Mouse (Mus musculus): Measurements from ENCODE around the gene Ms4a7. TPM values are rescaled to one million over a fixed set of nuclear protein-coding genes. Genes with fewer than 3 reads are reported as not detected.
A peak's percentile ranks its signal among the peaks of the same experiment; 100 is the strongest.
"Not testable (repeated sequence)": the region's sequence is repeated elsewhere in the genome, so short reads cannot be mapped to it uniquely, and the experiment has no call there.

The Ms4a7 gene
- polyA plus RNA-seq, 1 experiment from 2014 or later, result 3.8 TPM

DNA sequence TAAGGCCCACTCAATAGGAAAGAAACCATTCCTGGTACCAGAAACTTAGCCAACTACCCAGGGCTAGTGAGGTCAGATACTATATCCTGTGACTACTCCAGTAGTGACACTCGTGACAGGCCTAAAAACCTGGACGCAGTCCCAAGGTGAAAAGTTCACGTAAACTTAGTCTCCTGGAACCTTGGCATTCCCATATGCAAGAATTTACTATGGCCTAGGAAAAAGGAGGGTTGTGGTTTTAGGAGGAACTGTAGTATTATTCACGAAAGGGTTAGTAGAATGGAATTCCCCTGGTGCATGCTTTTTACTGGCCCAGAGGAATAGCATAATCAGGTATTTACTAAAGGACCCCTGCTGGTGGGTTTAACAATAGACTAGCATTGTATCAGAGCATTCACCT, 19.2 kb downstream of the Ms4a7 start:
- Histone ChIP-seq H3K4me2 (no peak overlapping the region), H3K36me3 (no peaks in the 10 kb centered on the region)
- no peak for ATAC-seq (ENCODE audit: low FRiP score)

GRCm38 (mm10) chr19:11314354-11314753, 21.6 kb downstream of the Ms4a7 start, which contains the start of gene Ms4a14:
Gene Ms4a14, minus strand, starts transcription at chr19:11314454.
- no peak within 1 kb of the TSS for H3K4me2 ChIP-seq
- no peaks in the 10 kb centered on the region for H3K9me3 ChIP-seq
- H3K36me3 ChIP-seq, result no peaks in the 10 kb centered on the region
- H3K27me3 ChIP-seq, result no peaks in the 10 kb centered on the region
- no peak within 1 kb of the TSS for H3K9ac ChIP-seq
- H3K4me3 ChIP-seq, result no peak within 1 kb of the TSS
- 66% methylated on average over 1 of the region's 1 CpGs for WGBS
- H3K4me1 ChIP-seq (replicated peaks), result no peaks in the 10 kb centered on the region
- H3K27ac ChIP-seq, result no peak within 1 kb of the TSS
- no peak for ATAC-seq (ENCODE audit: low FRiP score)

More for the DNA sequence above, 19.2 kb downstream of the Ms4a7 start:
- no peaks in the 10 kb centered on the region for H3K27me3 ChIP-seq
- no peak overlapping the region for H3K4me3 ChIP-seq
- H3K9me3 ChIP-seq, result no peaks in the 10 kb centered on the region
- H3K4me1 ChIP-seq (replicated peaks), result no peaks in the 10 kb centered on the region
- WGBS, result 89% methylated on average over 4 of the region's 4 CpGs
- H3K9ac ChIP-seq, result no peak overlapping the region
- no peak overlapping the region for H3K27ac ChIP-seq

GRCm38 (mm10) chr19:11308888-11309287, 27.1 kb downstream of the Ms4a7 start:
- no peaks in the 10 kb centered on the region for H3K27me3 ChIP-seq
- H3K9ac ChIP-seq, result no peak overlapping the region
- H3K9me3 ChIP-seq, result no peaks in the 10 kb centered on the region
- no peak overlapping the region for H3K27ac ChIP-seq
- no peaks in the 10 kb centered on the region for H3K36me3 ChIP-seq
- no peak for ATAC-seq (ENCODE audit: low FRiP score)
- no peaks in the 10 kb centered on the region for H3K4me1 ChIP-seq (replicated peaks)
- H3K4me2 ChIP-seq, result no peak overlapping the region
- H3K4me3 ChIP-seq, result no peak overlapping the region

- H3K4me2 ChIP-seq; H3K4me3 ChIP-seq; H3K9me3 ChIP-seq; H3K36me3 ChIP-seq; H3K4me1 ChIP-seq (replicated peaks); H3K27me3 ChIP-seq; H3K27ac ChIP-seq; H3K9ac ChIP-seq; ATAC-seq (ENCODE audit: low FRiP score): not testable (repeated sequence)
- 49% methylated on average over 4 of the region's 4 CpGs for WGBS
Measured at GRCm38 (mm10) chr19:11299529-11299928, 36.4 kb downstream of the Ms4a7 start.

- Histone ChIP-seq H3K27ac (no peak overlapping the region), H3K4me2 (no peak overlapping the region), H3K27me3 (no peaks in the 10 kb centered on the region), H3K36me3 (no peaks in the 10 kb centered on the region), H3K4me3 (no peak overlapping the region), H3K4me1 (replicated peaks) (no peaks in the 10 kb centered on the region), H3K9me3 (0 out of 2 replicates have a peak, but pooled peaks cover 9% of the 10 kb centered on the region), H3K9ac (no peak overlapping the region)
- 55% methylated on average over 2 of the region's 2 CpGs for WGBS
- no peak for ATAC-seq (ENCODE audit: low FRiP score)
Measured at GRCm38 (mm10) chr19:11298939-11299338, 37.0 kb downstream of the Ms4a7 start.

DNA sequence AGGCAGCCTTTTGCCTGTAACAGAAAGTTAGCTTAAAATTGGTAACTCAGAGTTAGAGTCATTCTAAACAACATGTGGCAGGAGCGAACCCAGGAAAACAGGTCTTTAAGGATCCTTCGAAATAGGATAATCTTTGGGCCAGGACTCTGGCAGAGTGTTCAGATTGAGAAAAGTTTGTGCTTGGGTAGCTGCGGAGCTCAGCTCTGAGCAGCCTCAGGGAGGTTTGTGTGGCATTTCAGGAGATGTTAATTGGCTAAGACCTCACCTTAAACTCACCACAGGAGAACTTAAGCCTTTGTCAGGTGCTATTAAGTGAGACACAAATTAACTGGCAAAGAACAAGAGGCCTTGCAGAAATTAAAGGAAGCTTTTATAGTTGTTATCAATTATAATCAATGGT, 42.3 kb downstream of the Ms4a7 start:
- 14% methylated on average over 3 of the region's 3 CpGs for WGBS
- not testable (repeated sequence) for H3K4me1 ChIP-seq (replicated peaks); H3K9ac ChIP-seq; H3K27me3 ChIP-seq; H3K27ac ChIP-seq; ATAC-seq (ENCODE audit: low FRiP score); H3K4me3 ChIP-seq; H3K36me3 ChIP-seq; H3K9me3 ChIP-seq
- H3K4me2 ChIP-seq, result peak overlapping the region; percentile 55

- WGBS, result 12% methylated on average over 12 of the region's 12 CpGs
- peak overlapping the region; percentile 55; the same call in 1 of the 2 replicates for H3K9ac ChIP-seq
- no peak for ATAC-seq (ENCODE audit: low FRiP score)
Measured at GRCm38 (mm10) chr19:11292990-11293389, 43.0 kb downstream of the Ms4a7 start.

DNA sequence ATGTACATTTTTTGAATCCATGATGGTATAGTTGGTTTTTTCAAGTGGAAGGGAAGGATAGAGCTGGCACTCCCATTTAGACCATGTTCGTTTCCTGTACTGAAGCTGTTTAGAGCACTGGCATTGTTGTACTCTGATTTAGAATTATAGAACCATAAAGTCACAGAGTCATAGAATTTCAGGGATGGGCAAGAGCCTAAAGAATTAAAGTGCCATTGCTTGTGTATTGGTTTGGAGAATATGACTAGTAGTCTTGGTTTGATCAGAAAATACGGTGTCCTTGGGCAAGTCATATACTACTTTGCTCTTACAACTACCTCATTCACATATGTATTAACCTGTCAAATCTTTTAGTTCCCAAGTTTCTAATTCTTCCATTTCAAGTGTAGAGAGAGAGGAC, 52.2 kb downstream of the Ms4a7 start, which contains the start of gene Ms4a5:
Gene Ms4a5 (minus strand): TSS at position 101 of the 400 bp plus-strand sequence.
- H3K36me3 ChIP-seq, result no peaks in the 10 kb centered on the region
- no peak for ATAC-seq (ENCODE audit: low FRiP score)
- H3K9me3 ChIP-seq, result no peaks in the 10 kb centered on the region
- 93% methylated on average over 2 of the region's 2 CpGs for WGBS
- no peaks in the 10 kb centered on the region for H3K4me1 ChIP-seq (replicated peaks)
- no peak within 1 kb of the TSS for H3K9ac ChIP-seq
- H3K27me3 ChIP-seq, result no peaks in the 10 kb centered on the region
- H3K27ac ChIP-seq, result no peak within 1 kb of the TSS
- no peak within 1 kb of the TSS for H3K4me3 ChIP-seq
- no peak within 1 kb of the TSS for H3K4me2 ChIP-seq

More at GRCm38 (mm10) chr19:11292990-11293389, 43.0 kb downstream of the Ms4a7 start:
- Histone ChIP-seq H3K4me1 (replicated peaks) (no peaks in the 10 kb centered on the region), H3K36me3 (no peaks in the 10 kb centered on the region), H3K9me3 (no peaks in the 10 kb centered on the region), H3K27me3 (no peaks in the 10 kb centered on the region), H3K4me3 (peak overlapping the region; percentile 38), H3K4me2 (peak overlapping the region; percentile 55), H3K27ac (no peak overlapping the region)

GRCm38 (mm10) chr19:11280223-11280622, 55.7 kb downstream of the Ms4a7 start:
- 90% methylated on average over 3 of the region's 3 CpGs for WGBS
- H3K4me2 ChIP-seq, result no peak overlapping the region
- H3K9me3 ChIP-seq, result no peaks in the 10 kb centered on the region
- no peaks in the 10 kb centered on the region for H3K36me3 ChIP-seq
- H3K9ac ChIP-seq, result no peak overlapping the region
- no peaks in the 10 kb centered on the region for H3K27me3 ChIP-seq
- no peaks in the 10 kb centered on the region for H3K4me1 ChIP-seq (replicated peaks)
- ATAC-seq (ENCODE audit: low FRiP score), result no peak
- H3K4me3 ChIP-seq, result no peak overlapping the region
- no peak overlapping the region for H3K27ac ChIP-seq

DNA sequence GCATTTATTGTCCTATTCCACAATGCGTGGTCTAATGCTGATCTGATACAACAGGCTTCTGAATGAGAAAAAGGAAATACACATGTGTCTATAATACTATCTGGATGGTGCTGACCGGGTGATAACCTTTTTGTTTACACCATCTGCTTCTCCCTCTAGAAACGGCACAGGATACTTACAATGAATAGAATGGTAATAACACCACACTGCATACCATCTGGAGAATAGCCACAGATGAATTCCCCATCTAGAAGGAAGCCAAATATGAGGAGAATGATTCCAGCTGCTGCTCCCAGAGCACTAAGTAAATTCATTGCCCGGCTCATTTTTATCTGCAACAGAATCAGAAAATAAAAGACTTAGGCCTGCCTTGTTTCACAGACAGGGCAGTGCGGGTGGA, 59.5 kb downstream of the Ms4a7 start:
- Histone ChIP-seq H3K27ac (no peak overlapping the region), H3K27me3 (no peaks in the 10 kb centered on the region), H3K4me1 (replicated peaks) (no peaks in the 10 kb centered on the region), H3K4me3 (no peak overlapping the region), H3K36me3 (no peaks in the 10 kb centered on the region), H3K9ac (no peak overlapping the region), H3K4me2 (no peak overlapping the region), H3K9me3 (no peaks in the 10 kb centered on the region)
- no peak for ATAC-seq (ENCODE audit: low FRiP score)
- 60% methylated on average over 5 of the region's 5 CpGs for WGBS

Other genes starting within 250 kb of the Ms4a7 start
- not detected in 2 replicates for gene 1700017D01Rik, start 205.3 kb downstream of the Ms4a7 start, polyA plus RNA-seq (2015; fragmentation: Nextera tagmentation; extraction: Ambion mirVana)
- gene 1700025F22Rik, start 170.8 kb downstream of the Ms4a7 start, polyA plus RNA-seq (2015; fragmentation: Nextera tagmentation; extraction: Ambion mirVana), result not detected in 2 replicates
- not detected in 2 replicates for gene Ms4a13, start 139.4 kb downstream of the Ms4a7 start, polyA plus RNA-seq (2015; fragmentation: Nextera tagmentation; extraction: Ambion mirVana)
- not detected in 2 replicates for gene Ms4a12, start 103.7 kb downstream of the Ms4a7 start, polyA plus RNA-seq (2015; fragmentation: Nextera tagmentation; extraction: Ambion mirVana)
- gene Ms4a1, start 69.9 kb downstream of the Ms4a7 start, polyA plus RNA-seq (2015; fragmentation: Nextera tagmentation; extraction: Ambion mirVana), result not detected in 2 replicates
- gene Ms4a5, start 52.3 kb downstream of the Ms4a7 start, polyA plus RNA-seq (2015; fragmentation: Nextera tagmentation; extraction: Ambion mirVana), result not detected in 2 replicates
- gene Ms4a14, start 21.7 kb downstream of the Ms4a7 start, polyA plus RNA-seq (2015; fragmentation: Nextera tagmentation; extraction: Ambion mirVana), result 0.08 TPM in 1 of 2 replicates, not detected in the other
- gene Ms4a4a, start 39.4 kb upstream of the Ms4a7 start, polyA plus RNA-seq (2015; fragmentation: Nextera tagmentation; extraction: Ambion mirVana), result 2.1 and 2.6 TPM in 2 replicates
- gene Ms4a4c, start 68.6 kb upstream of the Ms4a7 start, polyA plus RNA-seq (2015; fragmentation: Nextera tagmentation; extraction: Ambion mirVana), result 0.14 and 0.44 TPM in 2 replicates
- gene Ms4a4b, start 107.4 kb upstream of the Ms4a7 start, polyA plus RNA-seq (2015; fragmentation: Nextera tagmentation; extraction: Ambion mirVana), result not detected in 2 replicates
- 2.6 and 3.7 TPM in 2 replicates for gene Ms4a6c, start 133.2 kb upstream of the Ms4a7 start, polyA plus RNA-seq (2015; fragmentation: Nextera tagmentation; extraction: Ambion mirVana)
- not detected in 2 replicates for gene Gm8369, start 149.8 kb upstream of the Ms4a7 start, polyA plus RNA-seq (2015; fragmentation: Nextera tagmentation; extraction: Ambion mirVana)
- 2.2 and 3.6 TPM in 2 replicates for gene Ms4a6b, start 180.4 kb upstream of the Ms4a7 start, polyA plus RNA-seq (2015; fragmentation: Nextera tagmentation; extraction: Ambion mirVana)
- not detected in 2 replicates for gene Ms4a4d, start 200.7 kb upstream of the Ms4a7 start, polyA plus RNA-seq (2015; fragmentation: Nextera tagmentation; extraction: Ambion mirVana)

Measured in hindbrain, embryonic 13.5 days (tissue).